ENCODE assay signal across 9 mouse cellular contexts in the genomic region with DNA sequence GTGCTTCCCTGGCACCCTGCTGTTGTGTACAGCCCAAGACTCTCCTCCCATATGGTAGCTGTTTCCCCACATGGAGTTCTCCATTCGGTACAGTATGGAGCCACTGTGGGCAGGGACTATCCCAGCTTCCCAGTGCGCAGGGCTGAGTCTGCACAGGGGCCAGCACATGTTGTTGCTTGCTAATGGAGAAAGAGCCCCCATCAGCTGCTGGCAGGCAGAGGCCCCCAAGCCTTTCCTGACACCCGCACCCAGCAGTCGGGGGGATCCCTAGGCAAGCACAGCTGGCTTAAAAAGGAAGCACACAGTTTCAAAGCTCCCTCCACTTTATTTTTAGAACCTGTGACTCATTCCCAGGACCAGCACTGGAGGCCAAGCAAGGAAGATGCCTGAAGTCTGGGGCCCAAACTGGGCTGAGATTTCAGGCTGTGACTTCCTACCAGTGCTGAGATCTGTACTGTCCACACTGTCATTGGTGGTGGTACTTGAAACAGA. TPM values are rescaled to one million over a fixed set of nuclear protein-coding genes. Genes with fewer than 3 reads are reported as not detected.
DNase-seq lines count a peak whose midpoint lies in the region; ATAC-seq and TF ChIP-seq lines count a peak whose summit lies in the region.
"Had no signal": no experiment of that assay in that cellular context is flagged by ENCODE, and none has a peak within 500 bp of the region (broad histone marks: within the 10 kb centered on the region; RNA-seq: fewer than 3 reads in every experiment).

No protein-coding gene starts in this region.

- H3K9me3 ChIP-seq in limb, embryonic 13.5 days, result peaks cover 8% of the 10 kb centered on the region
- H3K9me3 ChIP-seq in hindbrain, embryonic 13.5 days, result 0 out of 2 replicates have a peak, but pooled peaks cover 5% of the 10 kb centered on the region
- peaks cover 7% of the 10 kb centered on the region; the same call in 1 of the 2 replicates for H3K9me3 ChIP-seq in hindbrain, embryonic 14.5 days (ENCODE audit: control insufficient read depth, low read length)
- H3K9me3 ChIP-seq: liver, embryonic 13.5 days had no signal

- H3K4me1 ChIP-seq in bone marrow macrophage, adult 2 months (ENCODE audit: control insufficient read depth, insufficient read depth, low read length), result peaks cover 59% of the 10 kb centered on the region
- H3K4me1 ChIP-seq in limb, embryonic 13.5 days, result peaks cover 46% of the 10 kb centered on the region
- peaks cover 26% of the 10 kb centered on the region for H3K4me1 ChIP-seq in hindbrain, embryonic 13.5 days (replicated peaks)
- H3K4me1 ChIP-seq in hindbrain, embryonic 14.5 days (replicated peaks; ENCODE audit: control insufficient read depth, insufficient read depth, low read length), result peaks cover 16% of the 10 kb centered on the region
- H3K4me1 ChIP-seq: liver, embryonic 13.5 days had no signal

- DNase-seq in layer of hippocampus, adult 18-20 months (ENCODE audit: low spot score in 2 of 2), result peak; percentile 68 to 83
- no peak for DNase-seq in layer of hippocampus, adult 9-10 months (ENCODE audit: low spot score)
- DNase-seq in heart, adult 9 months (ENCODE audit: low spot score in 2 of 2), result peak; percentile 68 to 82
- DNase-seq in urinary bladder, postnatal 4 days (ENCODE audit: low spot score in 2 of 2), result no peak
- DNase-seq in hindbrain, embryonic 14.5 days (ENCODE audit: low spot score), result no peak
- DNase-seq: liver, embryonic 13.5 days had no signal

- TF ChIP-seq POLR2A in bone marrow macrophage, adult 2 months (IDR thresholded peaks at IDR 0.05; ENCODE audit: borderline replicate concordance, low read depth, low read length), result no peak

- ATAC-seq in limb, embryonic 13.5 days (ENCODE audit: low FRiP score, low read depth), result no peak
- ATAC-seq in hindbrain, embryonic 13.5 days (ENCODE audit: low FRiP score), result no peak
- no peak for ATAC-seq in hindbrain, embryonic 14.5 days (ENCODE audit: low FRiP score)

- H3K4me3 ChIP-seq in bone marrow macrophage, adult 2 months (ENCODE audit: insufficient read depth, low read length), result no peak overlapping the region
- H3K4me3 ChIP-seq in limb, embryonic 13.5 days, result no peak overlapping the region
- no peak overlapping the region for H3K4me3 ChIP-seq in hindbrain, embryonic 13.5 days
- H3K4me3 ChIP-seq in hindbrain, embryonic 14.5 days (replicated peaks; ENCODE audit: low read length), result no peak overlapping the region
- H3K4me3 ChIP-seq: liver, embryonic 13.5 days had no signal

- 30% methylated on average over 4 of the region's 4 CpGs for WGBS in limb, embryonic 13.5 days
- WGBS in hindbrain, embryonic 13.5 days, result 72% methylated on average over 4 of the region's 4 CpGs
- WGBS in hindbrain, embryonic 14.5 days, result 66% methylated on average over 4 of the region's 4 CpGs

- no peak overlapping the region for H3K4me2 ChIP-seq in limb, embryonic 13.5 days (replicated peaks)
- H3K4me2 ChIP-seq in hindbrain, embryonic 13.5 days, result no peak overlapping the region
- H3K4me2 ChIP-seq in hindbrain, embryonic 14.5 days (replicated peaks), result no peak overlapping the region
- H3K4me2 ChIP-seq: liver, embryonic 13.5 days had no signal

- TF ChIP-seq CTCF in bone marrow macrophage, adult 2 months (IDR thresholded peaks at IDR 0.05; ENCODE audit: low read depth, low read length), result no peak

- no peak overlapping the region for H3K9ac ChIP-seq in limb, embryonic 13.5 days
- no peak overlapping the region for H3K9ac ChIP-seq in hindbrain, embryonic 13.5 days
- H3K9ac ChIP-seq in hindbrain, embryonic 14.5 days, result no peak overlapping the region
- H3K9ac ChIP-seq: liver, embryonic 13.5 days had no signal

- H3K27ac ChIP-seq in bone marrow macrophage, adult 2 months (ENCODE audit: insufficient read depth, low read depth, low read length), result peak overlapping the region; percentile 90
- peak overlapping the region; percentile 78 for H3K27ac ChIP-seq in limb, embryonic 13.5 days
- H3K27ac ChIP-seq in hindbrain, embryonic 13.5 days, result no peak overlapping the region
- no peak overlapping the region for H3K27ac ChIP-seq in hindbrain, embryonic 14.5 days
- H3K27ac ChIP-seq: liver, embryonic 13.5 days had no signal

- no peaks in the 10 kb centered on the region for H3K27me3 ChIP-seq in limb, embryonic 13.5 days
- H3K27me3 ChIP-seq in hindbrain, embryonic 13.5 days, result 0 out of 2 replicates have a peak, but pooled peaks cover 3% of the 10 kb centered on the region
- H3K27me3 ChIP-seq in hindbrain, embryonic 14.5 days (ENCODE audit: control insufficient read depth, insufficient read depth, low read length), result no peaks in the 10 kb centered on the region
- H3K27me3 ChIP-seq: liver, embryonic 13.5 days had no signal

- no peaks in the 10 kb centered on the region; the same call in 1 of the 2 replicates for H3K36me3 ChIP-seq in limb, embryonic 13.5 days
- no peaks in the 10 kb centered on the region for H3K36me3 ChIP-seq in hindbrain, embryonic 13.5 days
- no peaks in the 10 kb centered on the region for H3K36me3 ChIP-seq in hindbrain, embryonic 14.5 days (replicated peaks; ENCODE audit: control insufficient read depth, insufficient read depth)
- H3K36me3 ChIP-seq: liver, embryonic 13.5 days had no signal

RNA-seq across cellular contexts. Expression of a gene that starts 9.7 kb away (rescaled TPM):
- 1 to 10 TPM in 1 of 2 experiments, under 1 TPM in 1; 0.37 to 1.2 TPM for total RNA-seq in layer of hippocampus, adult 18-20 months (2021)
- polyA plus RNA-seq in bone marrow macrophage, adult 2 months (2012; ENCODE audit: insufficient read depth, insufficient read length, missing spikeins), result 3.0 and 4.0 TPM in 2 replicates
- 0.60 TPM in 1 of 2 replicates, not detected in the other for polyA plus RNA-seq in limb, embryonic 13.5 days (2015; fragmentation: Nextera tagmentation; extraction: Ambion mirVana)
- 0.38 TPM in 1 of 2 replicates, not detected in the other for polyA plus RNA-seq in hindbrain, embryonic 13.5 days (2015; fragmentation: Nextera tagmentation; extraction: Ambion mirVana)
- polyA plus RNA-seq in hindbrain, embryonic 14.5 days (2014; fragmentation: Nextera tagmentation; extraction: Ambion mirVana), result not detected in 2 replicates

Comparison
In these comparisons a context has a peak if more than half of its experiments do, and no peak if none do; other contexts are left out.
1. DNase-seq: peak in layer of hippocampus, adult 18-20 months (2 of 2) and heart, adult 9 months (2 of 2); none in layer of hippocampus, adult 9-10 months (single experiment), urinary bladder, postnatal 4 days (0 of 2) and hindbrain, embryonic 14.5 days (single experiment).
2. H3K27ac ChIP-seq: peak in bone marrow macrophage, adult 2 months (single experiment) and limb, embryonic 13.5 days (single experiment); none in hindbrain, embryonic 13.5 days (single experiment) and hindbrain, embryonic 14.5 days (single experiment).